Mouse (Mus musculus) megakaryocyte-erythroid progenitor cell, adult 5-6 weeks (primary cell): ENCODE data around the gene Xirp2. TPM values are rescaled to one million over a fixed set of nuclear protein-coding genes. Genes with fewer than 3 reads are reported as not detected.

Experiments used
- ATAC-seq: replicated peaks from 2 replicates; pipeline ENCODE4 v1.8.0; 2016; ENCODE audit warnings: mild to moderate bottlenecking, inconsistent platforms; ENCODE audit not compliant: severe bottlenecking, poor library complexity, low FRiP score, low TSS enrichment
- total RNA-seq, 2 experiments: library from RNA; stranded (forward) in 1 of 2; stranded (reverse) in 1 of 2; fragments of 200-1000, 215-1000 nt in 1 of 2; fragments of >200 nt in 1 of 2; fragmentation: Nextera tagmentation in 1 of 2; gene quantifications; 2 replicates each; pipeline ENCODE4 v1.2.3; 2014 to 2017

The Xirp2 gene
- total RNA-seq, 2 experiments from 2014 or later, result not detected

- ATAC-seq, result no peak
Measured at GRCm38 (mm10) chr2:67541957-67542696, 96.3 kb downstream of the Xirp2 start.

DNA sequence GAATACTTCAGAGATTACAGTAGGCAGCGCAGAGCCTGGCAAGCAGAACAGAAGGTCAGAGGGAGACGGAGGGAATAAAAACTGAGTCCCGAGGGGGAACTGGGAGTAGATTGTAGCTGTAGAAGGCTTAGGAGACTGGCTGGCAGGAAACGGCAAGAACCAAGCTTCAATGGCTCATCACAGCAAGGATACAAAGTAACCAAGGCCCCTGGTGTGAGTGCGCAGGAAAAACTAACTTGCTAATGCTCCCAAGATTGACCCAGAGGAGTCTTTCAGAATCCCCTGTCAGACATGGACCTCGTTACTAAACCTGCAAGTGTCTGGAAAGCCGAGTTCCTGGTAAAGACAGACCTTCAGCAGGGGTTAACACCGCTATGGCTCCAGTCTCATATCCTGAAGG is 98.6 kb downstream of the Xirp2 start:
- no peak for ATAC-seq

DNA sequence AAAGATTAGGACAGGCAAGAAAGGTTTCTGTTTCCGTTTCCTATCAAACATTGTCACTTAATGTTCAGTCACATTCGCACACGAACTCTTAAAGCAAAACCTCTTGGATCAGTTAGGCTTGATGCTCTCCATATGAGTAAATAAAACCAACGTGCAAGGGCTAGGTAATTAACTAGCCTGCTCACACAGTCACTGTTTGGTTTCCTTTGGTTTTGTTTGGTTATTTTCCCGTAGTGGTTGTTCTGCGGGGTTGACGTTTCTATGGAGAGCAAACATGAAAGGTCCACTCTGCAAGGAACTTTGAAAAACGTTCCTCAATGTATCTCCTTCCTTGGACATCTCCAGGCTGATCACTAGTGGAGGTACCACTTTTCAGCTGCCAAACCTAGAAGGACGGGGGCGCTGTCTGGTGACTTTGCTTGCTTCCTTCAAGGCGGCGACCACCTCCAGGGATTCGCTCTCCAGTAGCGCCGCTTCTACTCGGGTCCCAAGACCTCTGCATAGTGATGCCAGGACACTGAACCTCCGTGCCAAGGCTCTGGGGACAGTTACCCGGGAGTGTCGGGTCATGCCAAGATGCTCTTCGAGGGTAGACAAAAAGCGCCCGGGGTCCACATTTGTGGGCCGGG is 119.2 kb downstream of the Xirp2 start:
- no peak for ATAC-seq

GRCm38 (mm10) chr2:67565480-67566331 is 119.9 kb downstream of the Xirp2 start, which contains the start of gene B3galt1:
Gene B3galt1, plus strand, starts transcription at chr2:67565871.
- ATAC-seq, result 0 out of 2 replicates have a peak, but pooled peaks have one; percentile 41

GRCm38 (mm10) chr2:67566566-67566965 is 120.8 kb downstream of the Xirp2 start:
- no peak for ATAC-seq

DNA sequence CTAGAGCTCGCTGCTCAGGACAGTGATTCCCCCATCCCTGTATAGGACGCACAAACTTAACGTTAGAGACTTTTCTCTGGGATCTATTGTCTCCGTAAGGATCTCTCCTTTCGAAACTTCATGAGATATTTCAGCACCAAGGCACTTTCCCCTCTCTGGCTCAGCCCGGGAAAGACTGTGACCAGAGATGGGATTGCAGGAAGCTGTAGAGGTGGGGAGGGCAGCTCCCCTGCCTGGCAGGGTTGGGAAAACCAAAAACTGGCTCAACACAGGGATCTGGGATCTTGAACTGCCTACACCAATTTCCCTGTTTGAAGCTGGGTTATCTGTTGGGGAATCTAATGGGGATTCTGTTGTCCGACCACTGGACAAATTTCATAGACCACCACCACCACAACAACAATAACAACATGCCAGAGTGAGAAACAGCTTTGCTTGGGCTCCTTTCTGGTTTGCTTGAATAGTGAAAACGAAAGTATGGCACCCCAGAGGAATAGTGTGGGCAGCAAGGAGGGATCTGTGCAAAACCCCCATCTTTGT is 121.4 kb downstream of the Xirp2 start:
- no peak for ATAC-seq

Other genes with a start within 250 kb of the Xirp2 start
- not detected in 2 replicates for gene Gm21830, start 32.3 kb upstream of the Xirp2 start, total RNA-seq (2014; fragmentation: Nextera tagmentation)
- not detected in 2 replicates for gene Gm21830, start 32.3 kb upstream of the Xirp2 start, total RNA-seq (2017)
- not detected in 2 replicates for gene Gm26727, start 12.8 kb upstream of the Xirp2 start, total RNA-seq (2014; fragmentation: Nextera tagmentation)
- not detected in 2 replicates for gene Gm26727, start 12.8 kb upstream of the Xirp2 start, total RNA-seq (2017)
- gene B3galt1, start 119.9 kb downstream of the Xirp2 start, total RNA-seq (2014; fragmentation: Nextera tagmentation), result not detected in 2 replicates
- gene B3galt1, start 119.9 kb downstream of the Xirp2 start, total RNA-seq (2017), result 0.11 TPM in 1 of 2 replicates, not detected in the other